Mouse (Mus musculus): Measurements from ENCODE around the gene Chic2. TPM values are rescaled to one million over a fixed set of nuclear protein-coding genes. Genes with fewer than 3 reads are reported as not detected.

The Chic2 gene
- polyA plus RNA-seq, 1 experiment from 2014 or later: 21.6 TPM

DNA sequence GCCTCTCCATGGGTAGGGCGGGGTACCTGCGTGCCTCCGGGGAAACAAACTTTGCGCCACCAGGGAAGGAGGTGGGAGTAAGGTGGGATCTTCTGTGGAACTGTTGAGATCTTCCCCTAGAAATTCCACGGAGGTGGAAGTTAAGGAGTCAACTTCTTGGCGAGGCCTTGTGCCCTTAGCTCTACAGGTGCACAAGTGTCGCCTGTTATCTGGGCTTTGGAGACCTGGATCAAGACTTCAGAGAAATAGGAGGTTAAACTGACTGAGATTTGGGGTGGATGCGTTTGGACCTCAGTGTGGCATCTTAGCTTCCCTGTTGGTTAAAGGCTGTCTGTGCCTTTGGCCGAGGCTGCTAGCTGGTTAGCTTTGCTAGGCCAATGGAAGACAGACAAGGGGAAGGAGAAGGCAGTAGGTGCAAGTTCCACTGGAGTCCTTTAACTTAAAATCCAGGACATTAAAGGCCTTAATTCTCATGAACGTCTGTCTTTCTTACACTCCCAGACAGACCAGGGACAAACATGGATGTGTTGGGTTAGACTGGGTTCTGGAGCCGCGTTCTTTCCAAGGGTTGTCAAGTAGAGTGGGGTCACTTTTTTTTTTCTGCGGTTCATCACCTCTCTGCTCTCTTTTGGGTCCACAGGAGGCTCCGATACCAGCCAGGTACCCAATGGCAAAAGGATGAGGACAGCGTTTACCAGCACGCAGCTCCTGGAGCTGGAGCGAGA is 31.9 kb upstream of the Chic2 start:
- Histone ChIP-seq H3K4me1 (replicated peaks) (peaks cover 13% of the 10 kb centered on the region), H3K27me3 (peaks cover 99% of the 10 kb centered on the region), H3K4me3 (0 out of 2 replicates have a peak overlapping the region, but pooled peaks have one; percentile 32), H3K36me3 (no peaks in the 10 kb centered on the region), H3K9ac (no peak overlapping the region), H3K27ac (no peak overlapping the region), H3K9me3 (replicated peaks) (no peaks in the 10 kb centered on the region), H3K4me2 (peak overlapping the region; percentile 45; the same call in 1 of the 2 replicates)
- ATAC-seq (replicated peaks; ENCODE audit: insufficient number of reproducible peaks, insufficient read depth, low FRiP score, low read depth): no peak
- WGBS: 2% methylated on average over 17 of the region's 17 CpGs

DNA sequence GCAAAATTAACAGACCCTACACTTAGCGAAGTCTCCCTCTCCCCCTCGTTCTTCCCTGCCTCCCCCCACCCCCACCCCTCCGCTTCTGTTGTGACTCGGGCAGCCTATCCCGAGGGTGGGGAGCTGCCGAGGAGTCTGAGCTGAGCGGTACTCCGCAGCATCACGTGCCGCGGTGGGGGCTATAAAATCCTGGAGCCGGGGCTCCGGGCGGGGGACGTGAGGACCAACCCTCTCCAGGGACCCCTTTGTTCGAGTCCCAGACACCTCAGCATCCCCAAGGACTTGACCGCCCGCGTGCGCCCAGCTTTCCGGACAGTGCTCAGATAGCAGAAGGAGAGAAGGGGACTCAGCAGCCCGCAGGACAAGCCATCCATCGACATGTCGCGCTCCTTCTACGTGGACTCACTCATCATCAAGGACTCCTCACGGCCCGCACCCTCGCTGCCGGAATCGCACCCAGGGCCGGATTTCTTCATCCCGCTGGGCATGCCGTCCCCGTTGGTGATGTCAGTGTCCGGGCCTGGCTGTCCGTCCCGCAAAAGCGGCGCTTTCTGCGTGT is 30.9 kb upstream of the Chic2 start, which contains the start of gene Gsx2:
Gene Gsx2 (plus strand): TSS at position 219 of the 559 bp plus-strand sequence.
- Histone ChIP-seq H3K4me1 (replicated peaks) (peaks cover 19% of the 10 kb centered on the region), H3K9me3 (replicated peaks) (no peaks in the 10 kb centered on the region), H3K9ac (no peak within 1 kb of the TSS), H3K36me3 (no peaks in the 10 kb centered on the region), H3K4me3 (peak within 1 kb of the TSS; percentile 32), H3K4me2 (peak within 1 kb of the TSS; percentile 45), H3K27me3 (peaks cover 98% of the 10 kb centered on the region), H3K27ac (no peak within 1 kb of the TSS)
- ATAC-seq (replicated peaks; ENCODE audit: insufficient number of reproducible peaks, insufficient read depth, low FRiP score, low read depth): no peak
- 2% methylated on average over 41 of the region's 41 CpGs for WGBS

DNA sequence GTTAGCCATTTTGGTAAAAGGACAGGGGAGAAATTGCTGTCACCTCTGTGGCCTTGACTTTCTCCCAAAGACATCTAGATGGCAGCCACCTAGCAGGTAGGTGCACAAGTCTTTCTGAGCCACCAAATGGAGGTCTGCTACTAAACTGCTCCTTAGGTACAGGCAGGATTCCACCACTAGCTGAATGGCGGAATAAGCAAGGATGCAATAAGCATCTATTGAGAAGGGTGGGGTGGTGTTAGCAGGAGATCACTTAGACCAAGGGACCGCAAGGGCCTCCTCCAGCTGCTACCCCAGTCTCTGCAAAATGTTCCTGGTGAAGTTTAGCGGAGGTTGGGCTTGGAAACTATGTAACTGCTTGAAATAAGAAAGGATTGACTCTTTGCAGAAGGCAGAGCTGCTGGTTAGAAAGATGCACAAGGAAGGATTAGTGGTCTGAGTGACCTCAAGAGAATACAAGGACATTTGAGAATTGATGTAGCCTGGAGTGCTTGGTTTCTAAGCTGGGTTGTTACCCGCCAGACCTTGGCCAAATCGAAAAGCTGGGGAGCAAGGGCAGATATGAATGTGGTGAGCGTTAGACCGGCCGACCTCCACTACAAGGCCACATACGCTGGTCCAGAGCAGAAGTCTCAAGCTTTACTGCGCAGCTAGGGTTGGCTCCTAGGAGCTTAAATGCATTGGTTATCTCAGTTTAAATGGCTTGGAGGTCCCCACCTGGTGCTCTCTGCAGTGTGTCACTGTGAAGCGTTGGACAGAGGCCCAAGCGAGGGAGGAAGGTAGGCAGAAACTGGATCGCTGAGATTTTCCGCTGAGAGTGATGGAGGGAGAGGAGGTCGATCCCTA is 30.2 kb upstream of the Chic2 start:
- no peak for ATAC-seq (replicated peaks; ENCODE audit: insufficient number of reproducible peaks, insufficient read depth, low FRiP score, low read depth)
- Histone ChIP-seq H3K9me3 (replicated peaks) (no peaks in the 10 kb centered on the region), H3K4me1 (replicated peaks) (peaks cover 25% of the 10 kb centered on the region), H3K4me2 (peak overlapping the region; percentile 45), H3K36me3 (no peaks in the 10 kb centered on the region), H3K27me3 (peaks cover 98% of the 10 kb centered on the region), H3K9ac (no peak overlapping the region), H3K27ac (no peak overlapping the region), H3K4me3 (peak overlapping the region; percentile 32; the same call in 1 of the 2 replicates)
- 9% methylated on average over 15 of the region's 15 CpGs for WGBS

DNA sequence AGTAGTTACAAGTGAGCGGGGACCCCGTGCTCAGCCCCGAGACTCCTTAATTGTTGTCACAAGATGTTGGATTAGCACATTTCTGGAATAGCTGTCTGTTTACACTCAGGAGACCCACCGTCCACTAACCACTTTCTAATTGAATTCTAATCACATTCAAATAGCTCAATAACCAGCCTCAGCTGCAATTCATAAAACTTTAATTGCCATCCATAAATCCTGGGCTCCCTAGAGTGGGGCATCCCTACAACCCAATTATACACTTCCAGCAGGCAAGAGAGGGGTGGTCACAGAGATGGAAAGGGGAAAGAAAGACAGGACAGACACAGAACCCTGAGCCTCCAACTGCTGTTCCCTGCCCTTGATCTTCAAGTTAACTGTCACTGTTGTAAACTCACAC is 29.6 kb upstream of the Chic2 start:
- Histone ChIP-seq H3K9me3 (replicated peaks) (no peaks in the 10 kb centered on the region), H3K4me3 (no peak overlapping the region), H3K27ac (no peak overlapping the region), H3K9ac (no peak overlapping the region), H3K36me3 (no peaks in the 10 kb centered on the region), H3K4me1 (replicated peaks) (peaks cover 25% of the 10 kb centered on the region), H3K27me3 (peaks cover 98% of the 10 kb centered on the region), H3K4me2 (no peak overlapping the region)
- ATAC-seq (replicated peaks; ENCODE audit: insufficient number of reproducible peaks, insufficient read depth, low FRiP score, low read depth): no peak
- WGBS: 25% methylated on average over 4 of the region's 4 CpGs

DNA sequence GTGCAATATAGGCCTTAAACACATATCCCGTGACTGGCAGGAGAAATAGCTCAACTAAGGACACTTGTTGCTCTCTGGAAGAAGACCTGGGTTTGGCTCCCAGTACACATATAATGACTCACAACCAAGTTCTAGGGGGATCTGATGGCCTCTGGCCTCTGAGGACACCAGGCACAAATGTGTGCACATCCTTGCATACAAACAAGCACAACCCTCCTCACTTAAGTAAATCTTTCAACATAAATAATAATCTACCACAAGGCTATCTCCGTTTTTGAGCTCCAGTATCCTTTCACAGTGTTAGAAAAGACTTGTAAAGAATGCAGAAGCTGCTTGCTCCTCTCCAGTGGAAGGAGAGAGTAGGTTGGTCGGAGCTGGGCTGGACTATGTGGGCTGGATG is 29.1 kb upstream of the Chic2 start:
- no peaks in the 10 kb centered on the region for H3K9me3 ChIP-seq (replicated peaks)
- no peak overlapping the region for H3K9ac ChIP-seq
- H3K4me2 ChIP-seq: no peak overlapping the region
- 32% methylated on average over 3 of the region's 3 CpGs for WGBS
- H3K27ac ChIP-seq: no peak overlapping the region
- peaks cover 25% of the 10 kb centered on the region for H3K4me1 ChIP-seq (replicated peaks)
- no peaks in the 10 kb centered on the region for H3K36me3 ChIP-seq
- peaks cover 98% of the 10 kb centered on the region for H3K27me3 ChIP-seq
- H3K4me3 ChIP-seq: no peak overlapping the region
- ATAC-seq (replicated peaks; ENCODE audit: insufficient number of reproducible peaks, insufficient read depth, low FRiP score, low read depth): no peak

DNA sequence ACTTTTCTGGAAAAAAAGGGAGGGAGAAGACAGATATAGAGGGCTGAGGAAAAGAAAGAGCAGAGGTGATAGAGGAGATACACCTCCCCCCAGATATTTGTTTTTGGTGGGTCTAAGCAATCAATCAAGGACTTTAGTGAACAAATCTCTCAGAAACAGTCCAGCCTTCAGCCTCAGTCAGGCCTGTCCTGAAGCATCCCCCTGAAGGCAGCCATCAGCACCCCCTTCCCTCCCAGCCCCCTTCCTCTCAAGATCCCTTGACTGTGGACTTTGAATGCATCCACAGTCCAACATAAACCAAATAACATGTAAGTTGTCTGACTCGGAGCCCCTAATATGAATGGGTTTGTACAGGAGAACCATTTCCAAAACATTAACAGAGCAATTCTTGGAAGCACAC is 28.6 kb upstream of the Chic2 start:
- Histone ChIP-seq H3K4me2 (no peak overlapping the region), H3K36me3 (no peaks in the 10 kb centered on the region), H3K9ac (no peak overlapping the region), H3K27me3 (peaks cover 98% of the 10 kb centered on the region), H3K4me1 (replicated peaks) (peaks cover 25% of the 10 kb centered on the region), H3K27ac (no peak overlapping the region), H3K9me3 (replicated peaks) (no peaks in the 10 kb centered on the region), H3K4me3 (no peak overlapping the region)
- 17% methylated on average over 1 of the region's 1 CpGs for WGBS
- no peak for ATAC-seq (replicated peaks; ENCODE audit: insufficient number of reproducible peaks, insufficient read depth, low FRiP score, low read depth)

DNA sequence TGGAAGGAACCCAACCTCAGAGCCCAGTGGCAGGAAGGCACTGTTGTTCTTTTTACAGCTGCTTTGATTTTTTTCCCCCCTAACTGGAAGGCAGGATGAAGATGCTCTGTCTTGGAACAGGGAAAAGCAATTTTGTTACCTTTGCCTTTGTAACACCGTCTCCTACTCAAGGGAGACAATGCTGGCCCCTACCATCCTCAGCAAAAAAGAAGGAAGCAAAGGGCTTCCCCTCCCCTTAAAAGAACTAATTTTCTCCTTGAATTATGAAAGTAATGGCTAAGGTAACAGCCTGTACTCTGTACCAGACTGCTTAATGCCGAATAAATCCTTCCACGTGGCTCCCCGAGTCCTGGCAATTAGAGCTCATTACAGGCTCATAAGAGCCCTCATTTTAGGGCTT is 28.0 kb upstream of the Chic2 start:
- no peak overlapping the region for H3K4me2 ChIP-seq
- peaks cover 26% of the 10 kb centered on the region for H3K4me1 ChIP-seq (replicated peaks)
- no peak overlapping the region for H3K9ac ChIP-seq
- H3K27me3 ChIP-seq: peaks cover 99% of the 10 kb centered on the region
- no peaks in the 10 kb centered on the region for H3K9me3 ChIP-seq (replicated peaks)
- ATAC-seq (replicated peaks; ENCODE audit: insufficient number of reproducible peaks, insufficient read depth, low FRiP score, low read depth): no peak
- H3K27ac ChIP-seq: no peak overlapping the region
- no peaks in the 10 kb centered on the region for H3K36me3 ChIP-seq
- 12% methylated on average over 4 of the region's 4 CpGs for WGBS
- no peak overlapping the region for H3K4me3 ChIP-seq

DNA sequence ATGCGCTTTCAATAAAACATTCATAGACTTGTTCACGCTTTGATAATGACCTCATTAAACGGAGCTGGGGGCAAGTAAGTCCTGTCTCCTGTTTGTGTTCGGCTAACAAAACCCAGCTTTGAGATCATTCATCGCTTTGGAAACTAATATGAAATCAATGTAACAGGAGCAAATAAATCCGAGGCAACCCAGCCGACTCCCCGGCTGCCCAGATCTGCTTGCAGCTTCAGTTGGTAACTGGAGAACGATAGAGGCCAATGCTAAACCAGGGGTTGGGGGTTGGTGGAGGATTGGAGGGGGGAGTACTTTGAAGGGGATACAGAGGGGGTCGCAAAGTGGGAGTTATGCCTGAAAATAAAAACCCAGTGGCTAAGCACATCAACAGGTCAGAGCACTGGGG is 27.4 kb upstream of the Chic2 start:
- no peak for ATAC-seq (replicated peaks; ENCODE audit: insufficient number of reproducible peaks, insufficient read depth, low FRiP score, low read depth)
- Histone ChIP-seq H3K9ac (no peak overlapping the region), H3K9me3 (replicated peaks) (no peaks in the 10 kb centered on the region), H3K36me3 (no peaks in the 10 kb centered on the region), H3K4me2 (no peak overlapping the region), H3K27ac (no peak overlapping the region), H3K4me3 (no peak overlapping the region), H3K27me3 (peaks cover 99% of the 10 kb centered on the region), H3K4me1 (replicated peaks) (peaks cover 32% of the 10 kb centered on the region)
- WGBS: 2% methylated on average over 10 of the region's 10 CpGs

DNA sequence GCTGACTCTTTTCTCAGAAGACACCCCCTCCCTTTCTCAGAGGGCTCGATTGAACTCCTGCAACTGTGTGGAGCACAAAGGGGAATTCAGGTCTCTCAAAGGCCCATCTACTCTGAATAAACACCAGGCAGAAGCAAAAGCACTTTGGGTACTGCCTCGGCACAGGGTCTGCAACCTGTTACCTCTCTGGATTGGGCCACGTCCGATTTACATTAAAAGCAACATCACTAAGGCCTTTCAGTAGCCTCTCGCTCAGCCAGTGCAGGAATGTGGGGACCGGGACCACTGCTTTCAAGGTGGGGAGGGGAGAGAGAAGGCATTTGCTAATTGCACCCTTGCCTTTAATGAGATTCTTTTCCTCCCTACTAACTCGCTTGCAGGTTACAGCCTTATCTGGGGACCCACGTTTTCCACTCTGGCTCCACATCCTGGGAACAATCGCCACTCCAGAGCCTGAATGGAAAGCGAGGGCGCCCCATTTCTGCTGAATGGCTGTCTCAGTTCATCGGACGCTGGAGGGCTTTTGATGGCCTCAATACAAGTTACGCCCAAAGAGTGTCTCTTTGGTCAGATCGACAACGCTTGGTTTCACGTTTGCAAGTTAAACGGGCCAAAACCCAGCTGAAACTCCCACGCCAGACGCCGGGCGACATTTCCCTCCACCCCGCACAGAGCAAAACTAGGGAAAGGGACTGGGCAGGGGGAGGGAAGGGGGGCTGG is 26.2 kb upstream of the Chic2 start:
- 3% methylated on average over 23 of the region's 23 CpGs for WGBS
- no peak for ATAC-seq (replicated peaks; ENCODE audit: insufficient number of reproducible peaks, insufficient read depth, low FRiP score, low read depth)
- Histone ChIP-seq H3K27me3 (peaks cover 98% of the 10 kb centered on the region), H3K9me3 (replicated peaks) (no peaks in the 10 kb centered on the region), H3K4me1 (replicated peaks) (peaks cover 30% of the 10 kb centered on the region), H3K4me2 (0 out of 2 replicates have a peak overlapping the region, but pooled peaks have one; percentile 6), H3K36me3 (no peaks in the 10 kb centered on the region), H3K4me3 (peak overlapping the region; percentile 8; the same call in 1 of the 2 replicates), H3K27ac (no peak overlapping the region), H3K9ac (no peak overlapping the region)

DNA sequence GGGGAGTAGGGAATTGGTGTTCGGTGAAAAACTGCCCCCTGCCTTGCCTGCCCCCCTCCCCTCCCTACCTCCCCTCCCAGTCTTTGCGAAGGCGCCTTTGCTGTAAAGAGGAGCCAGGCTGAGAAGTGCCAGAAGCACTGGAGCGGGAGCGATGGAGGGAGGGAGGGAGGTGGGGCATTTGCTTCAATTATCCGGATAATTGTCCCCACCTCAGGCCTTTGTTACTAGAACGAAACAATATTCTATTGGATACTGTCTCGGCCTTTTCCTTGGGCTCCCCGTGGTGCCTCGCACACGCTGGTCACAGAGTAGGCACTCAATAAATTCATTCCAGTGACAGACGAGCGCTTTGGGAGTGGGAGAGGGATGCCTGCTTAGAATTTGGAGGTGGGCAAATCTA is 25.6 kb upstream of the Chic2 start:
- H3K4me3 ChIP-seq: no peak overlapping the region
- peaks cover 23% of the 10 kb centered on the region for H3K4me1 ChIP-seq (replicated peaks)
- no peak for ATAC-seq (replicated peaks; ENCODE audit: insufficient number of reproducible peaks, insufficient read depth, low FRiP score, low read depth)
- no peaks in the 10 kb centered on the region for H3K9me3 ChIP-seq (replicated peaks)
- no peaks in the 10 kb centered on the region for H3K36me3 ChIP-seq
- no peak overlapping the region for H3K4me2 ChIP-seq
- peaks cover 95% of the 10 kb centered on the region for H3K27me3 ChIP-seq
- WGBS: 2% methylated on average over 13 of the region's 13 CpGs
- no peak overlapping the region for H3K27ac ChIP-seq
- no peak overlapping the region for H3K9ac ChIP-seq
